Mouse (Mus musculus) left cerebral cortex, adult 2 months (tissue): ENCODE data around the gene Obox2. TPM values are rescaled to one million over a fixed set of nuclear protein-coding genes. Genes with fewer than 3 reads are reported as not detected.
"Not testable (repeated sequence)": the region's sequence is repeated elsewhere in the genome, so short reads cannot be mapped to it uniquely, and the experiment has no call there.

Source experiments
- DNase-seq, 2 experiments: peaks; one replicate each; pipeline ENCODE4 v3.0.0; 2021 to 2022; ENCODE audit warnings: low spot score in 2 of 2, mixed read lengths in 1 of 2; ENCODE audit errors: extremely low spot score in 1 of 2
- H3K27ac ChIP-seq: fragments of 200-600 bp; 2 replicates; pipeline ENCODE4 v1.8.1; 2022
- H3K4me3 ChIP-seq: fragments of 200-600 bp; 2 replicates; pipeline ENCODE4 v1.8.1; 2022
- intact Hi-C: fragments of 180-260 bp; cut with DNase I; formaldehyde crosslinking; loops from one replicate; pipeline ENCODE4 v1.15.1; 2025
- long read RNA-seq, 2 experiments: library from polyadenylated mRNA; stranded (forward); transcript quantifications; one replicate each; pipeline ENCODE4 v2.0.0; 2021; ENCODE audit warnings: borderline mapping rate in 2 of 2
- total RNA-seq, 2 experiments: library from RNA; stranded (reverse); gene quantifications; 2 replicates each; pipeline ENCODE4 v1.2.3; 2021

Obox2 gene
- total RNA-seq, result not detected
- long read RNA-seq, experiment 1, result 0 reads
- long read RNA-seq, experiment 2, result 0 reads

DNA sequence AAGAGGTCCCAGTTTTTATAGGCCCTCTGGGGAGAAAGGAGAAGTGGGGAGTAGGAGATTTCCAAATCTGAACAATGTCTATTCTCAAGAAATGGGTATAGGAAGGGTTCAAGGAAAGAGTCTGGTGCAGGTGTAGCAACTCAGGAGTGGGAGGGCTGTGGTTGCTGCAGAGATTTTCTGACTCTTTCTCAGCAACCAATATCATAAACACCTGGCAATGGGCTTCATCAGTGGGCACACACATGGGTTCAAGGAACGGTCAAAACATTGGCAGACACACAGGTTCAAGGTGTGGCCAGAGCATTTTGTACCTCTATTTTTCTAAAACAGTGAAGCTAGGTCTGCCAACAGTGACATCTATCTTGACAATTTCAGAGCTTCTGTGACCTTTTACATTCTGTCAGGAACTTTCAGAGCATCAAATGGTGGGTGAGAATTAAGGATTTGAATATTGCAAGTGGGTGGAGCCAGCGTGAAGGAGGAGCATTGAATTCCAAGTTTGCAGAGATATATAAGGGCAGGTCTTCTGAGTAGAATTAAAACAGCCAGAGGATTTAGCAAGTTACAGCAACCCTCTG, at the start of gene Obox2, which contains the start of gene Obox1:
TSS of gene Obox2 (plus strand) at position 301 of the 578 bp plus-strand sequence.
TSS of gene Obox1 (plus strand) at position 528 of the 578 bp plus-strand sequence.
- H3K27ac ChIP-seq, H3K4me3 ChIP-seq, DNase-seq, intact Hi-C loops: not testable (repeated sequence)

DNA sequence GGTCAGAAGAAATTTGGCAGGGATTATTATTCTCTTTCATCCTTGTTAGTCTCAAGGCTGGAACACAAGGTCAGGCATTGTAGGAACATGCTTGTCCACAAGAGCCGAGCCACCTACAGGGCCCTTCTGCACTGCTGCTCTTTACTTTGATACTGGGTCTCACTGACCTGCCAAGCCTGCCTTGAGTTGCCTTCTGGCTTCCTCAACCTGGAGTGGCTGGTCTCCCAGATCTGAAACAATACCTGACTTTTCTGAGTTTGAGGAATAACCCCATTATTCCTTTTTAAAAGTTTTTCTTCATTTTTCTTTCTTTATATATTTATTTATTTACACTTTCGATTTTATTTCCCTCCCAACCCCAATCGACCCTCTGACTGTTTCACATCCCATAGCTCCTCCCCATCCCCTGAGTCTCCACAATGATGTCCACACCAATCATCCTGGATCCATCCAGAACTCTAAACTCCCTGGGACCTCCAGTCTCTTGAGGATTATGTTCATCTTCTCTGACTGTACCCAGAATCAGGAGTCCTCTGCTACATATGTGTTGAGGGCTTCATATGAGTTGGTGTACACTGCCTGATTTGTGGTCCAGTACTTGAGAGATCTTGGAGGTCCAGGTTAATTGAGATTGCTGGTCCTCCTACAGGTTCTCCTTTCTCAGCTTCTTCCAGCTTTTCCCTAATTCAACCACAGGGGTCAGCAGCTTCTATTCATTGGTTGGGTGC, 10.8 kb downstream of the Obox2 start:
- DNase-seq, H3K4me3 ChIP-seq: not testable (repeated sequence)

DNA sequence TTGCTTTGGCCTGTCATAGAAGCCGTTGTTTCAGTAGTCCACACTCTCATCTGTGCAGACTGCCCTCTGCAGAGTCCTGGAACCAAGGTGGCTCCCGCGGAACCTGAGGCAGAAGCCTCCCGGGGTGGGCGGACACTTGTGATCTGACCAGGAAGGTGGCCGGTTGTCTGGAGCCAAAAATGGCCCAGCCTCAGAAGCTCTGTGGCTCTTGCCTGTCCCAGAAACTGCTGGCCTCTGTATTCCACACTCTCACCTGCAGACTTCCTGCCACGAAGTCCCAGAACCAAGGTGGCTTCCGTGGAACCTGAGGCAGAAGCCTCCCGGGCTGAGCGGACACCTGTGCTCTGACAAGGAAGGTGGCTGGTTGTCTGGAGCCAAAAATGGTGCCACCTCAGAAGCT, 18.3 kb downstream of the Obox2 start:
- H3K27ac ChIP-seq, DNase-seq, H3K4me3 ChIP-seq, intact Hi-C loops: not testable (repeated sequence)

More for the DNA sequence above, 10.8 kb downstream of the Obox2 start:
- H3K27ac ChIP-seq, intact Hi-C loops: not testable (repeated sequence)

DNA sequence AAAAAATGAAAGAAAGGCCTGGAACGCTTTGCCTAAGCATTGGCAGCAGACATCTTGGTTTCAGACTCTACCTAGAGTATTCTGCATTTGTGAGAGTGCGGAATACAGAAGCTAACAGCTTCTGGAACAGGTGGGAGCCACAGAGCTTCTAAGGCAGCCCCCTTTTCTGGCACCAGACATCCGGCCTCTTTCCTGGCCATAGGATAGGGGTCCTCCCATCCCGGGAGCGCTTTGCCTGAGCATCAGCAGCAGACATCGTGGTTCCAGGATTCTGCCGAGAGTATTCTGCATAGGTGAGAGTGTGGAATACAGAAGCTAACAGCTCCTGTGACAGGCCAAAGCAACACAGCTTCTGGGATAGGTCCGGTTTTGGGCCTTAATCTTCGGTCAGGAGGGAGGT, 29.5 kb downstream of the Obox2 start:
- intact Hi-C loops, H3K4me3 ChIP-seq, DNase-seq, H3K27ac ChIP-seq: not testable (repeated sequence)

- DNase-seq, H3K4me3 ChIP-seq, intact Hi-C loops, H3K27ac ChIP-seq: not testable (repeated sequence)
Measured at GRCm38 (mm10) chr7:15425537-15425936, 37.0 kb downstream of the Obox2 start.

Other genes starting within 250 kb of the Obox2 start
- not detected for gene Obox1, start 227 bp downstream of the Obox2 start, total RNA-seq